Mouse (Mus musculus): Measurements from ENCODE around the gene Edil3.
"Not testable (repeated sequence)": the region's sequence is repeated elsewhere in the genome, so short reads cannot be mapped to it uniquely, and the experiment has no call there.

Gene Edil3

GRCm38 (mm10) chr13:89007696-89008427 lies 186.6 kb downstream of the Edil3 start:
- no peak for DNase-seq

- DNase-seq = no peak
Measured at GRCm38 (mm10) chr13:89012500-89012899, 191.2 kb downstream of the Edil3 start.

DNA sequence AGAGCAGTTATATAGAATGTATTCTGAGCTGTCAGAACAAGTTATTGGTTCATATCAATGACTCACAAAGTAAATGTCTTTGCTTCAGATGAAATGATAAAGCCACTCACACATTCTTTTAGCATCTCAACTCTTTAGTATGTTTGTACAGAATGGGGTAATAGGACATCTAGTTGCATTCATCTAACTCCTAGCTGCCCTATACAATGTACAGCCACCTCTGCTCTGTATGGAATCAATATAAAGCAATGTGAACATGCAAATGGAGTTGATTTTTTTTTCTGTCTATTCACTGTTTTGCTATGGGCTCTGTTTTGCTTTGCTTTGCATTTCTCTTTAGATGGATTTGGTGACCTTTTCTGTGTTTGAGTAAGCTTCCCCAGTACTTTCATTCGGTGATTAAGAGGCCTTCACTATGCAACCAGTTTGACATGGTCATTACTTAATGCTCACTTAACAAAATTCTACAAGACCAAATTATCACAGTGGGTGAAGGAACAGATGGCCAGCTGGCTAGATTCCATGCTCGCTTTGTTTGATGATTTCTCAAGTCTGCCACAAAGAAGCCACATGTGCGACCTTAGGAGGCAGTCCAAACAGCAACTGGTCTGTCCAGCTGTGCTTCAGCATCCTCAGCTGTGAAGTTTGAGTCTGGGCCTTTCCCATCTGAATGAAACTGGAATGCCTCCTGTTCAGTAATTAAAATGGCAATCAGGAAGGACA lies 208.7 kb downstream of the Edil3 start:
- DNase-seq = no peak

- DNase-seq = no peak
Measured at GRCm38 (mm10) chr13:89035711-89036110, 214.4 kb downstream of the Edil3 start.

DNA sequence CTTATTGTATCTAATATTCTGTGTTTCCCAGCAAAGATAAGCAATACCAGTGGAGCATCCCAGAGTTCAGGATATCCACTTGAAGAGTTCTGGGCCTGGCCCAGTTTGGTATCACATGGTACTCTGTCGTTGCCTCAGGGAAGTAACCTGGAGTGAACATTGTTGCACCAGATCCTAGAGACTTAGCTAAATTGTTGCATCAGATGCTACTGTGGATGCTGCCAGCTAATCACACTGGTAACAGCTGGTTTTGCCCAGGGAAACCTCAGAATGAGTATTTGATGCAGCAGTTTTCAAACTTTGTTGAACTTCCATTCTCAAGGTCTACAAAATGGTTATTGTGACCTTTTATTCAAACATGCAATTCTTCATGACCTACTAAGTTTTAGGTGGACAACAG lies 220.2 kb downstream of the Edil3 start:
- DNase-seq = no peak

- DNase-seq = not testable (repeated sequence)
Measured at GRCm38 (mm10) chr13:89070132-89070531, 248.9 kb downstream of the Edil3 start.

DNA sequence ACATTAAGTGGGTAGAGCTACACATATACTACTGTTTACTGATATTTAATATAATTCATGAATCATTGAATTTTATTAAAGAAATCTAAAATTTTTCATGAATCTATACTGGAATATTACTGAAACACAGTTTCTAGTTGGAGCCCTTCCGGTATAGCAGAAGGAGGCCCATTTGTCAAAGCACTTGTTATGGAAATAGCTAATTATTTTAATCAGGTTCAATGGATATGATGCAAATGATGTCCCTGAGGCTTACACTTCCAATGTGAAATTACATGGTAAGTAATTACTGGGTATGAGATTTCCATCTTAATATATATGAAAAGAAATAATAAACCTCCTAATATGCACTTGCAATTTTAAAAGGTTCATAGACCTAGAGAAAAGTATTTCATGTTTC lies 254.9 kb downstream of the Edil3 start:
- no peak for DNase-seq

- no peak for DNase-seq
Measured at GRCm38 (mm10) chr13:89105889-89106288, 284.6 kb downstream of the Edil3 start.

- DNase-seq = no peak
Measured at GRCm38 (mm10) chr13:89117551-89117950, 296.3 kb downstream of the Edil3 start.

GRCm38 (mm10) chr13:89119809-89120208 lies 298.5 kb downstream of the Edil3 start:
- no peak for DNase-seq

- no peak for DNase-seq
Measured at GRCm38 (mm10) chr13:89122511-89123253, 301.4 kb downstream of the Edil3 start.

GRCm38 (mm10) chr13:89123396-89123795 lies 302.1 kb downstream of the Edil3 start:
- no peak for DNase-seq

- DNase-seq = no peak
Measured at GRCm38 (mm10) chr13:89146056-89146547, 324.8 kb downstream of the Edil3 start.

DNA sequence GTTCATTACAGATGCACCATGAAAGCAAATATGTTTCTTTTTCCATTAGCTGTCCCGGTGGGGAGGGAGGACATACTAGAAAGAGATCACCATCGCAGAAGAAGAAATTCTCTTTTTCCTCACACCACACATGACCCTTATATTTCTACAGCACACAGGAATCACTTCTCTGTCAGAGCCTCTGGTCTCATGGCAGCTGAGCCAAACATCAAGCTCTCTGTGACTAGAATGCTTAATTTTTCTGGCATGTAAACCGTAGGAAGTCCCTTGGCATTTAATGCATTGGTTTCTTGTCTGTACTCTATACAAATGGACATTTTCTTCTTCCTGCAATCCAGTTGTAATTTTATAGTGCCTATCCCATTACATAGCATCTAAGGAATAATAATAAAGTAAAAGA lies 330.6 kb downstream of the Edil3 start:
- no peak for DNase-seq

GRCm38 (mm10) chr13:89167960-89168359 lies 346.7 kb downstream of the Edil3 start:
- DNase-seq = no peak

- no peak for DNase-seq
Measured at GRCm38 (mm10) chr13:89170040-89170439, 348.8 kb downstream of the Edil3 start.

GRCm38 (mm10) chr13:89175154-89175553 lies 353.9 kb downstream of the Edil3 start:
- DNase-seq = no peak

DNA sequence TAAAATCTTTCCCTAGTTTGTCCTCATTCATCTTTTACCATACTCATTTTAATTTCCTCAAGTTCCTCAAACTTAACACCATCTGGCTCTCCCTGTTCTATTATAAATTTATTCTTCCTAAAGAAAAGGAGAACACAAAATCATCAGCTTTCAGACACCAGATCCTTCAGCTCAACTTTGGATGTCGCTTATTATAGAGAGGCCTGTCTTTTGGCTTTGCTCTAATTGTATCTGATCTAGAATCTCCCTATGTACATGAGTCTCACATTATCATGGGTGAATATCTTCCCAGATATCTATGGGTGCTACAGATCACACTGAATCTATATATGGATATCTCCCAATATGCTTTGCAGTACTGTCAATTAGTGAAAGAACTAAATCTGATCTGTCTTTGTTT lies 367.8 kb downstream of the Edil3 start:
- DNase-seq = no peak

- DNase-seq = no peak
Measured at GRCm38 (mm10) chr13:89197019-89197418, 375.7 kb downstream of the Edil3 start.

GRCm38 (mm10) chr13:89199275-89199674 lies 378.0 kb downstream of the Edil3 start:
- DNase-seq = no peak

DNA sequence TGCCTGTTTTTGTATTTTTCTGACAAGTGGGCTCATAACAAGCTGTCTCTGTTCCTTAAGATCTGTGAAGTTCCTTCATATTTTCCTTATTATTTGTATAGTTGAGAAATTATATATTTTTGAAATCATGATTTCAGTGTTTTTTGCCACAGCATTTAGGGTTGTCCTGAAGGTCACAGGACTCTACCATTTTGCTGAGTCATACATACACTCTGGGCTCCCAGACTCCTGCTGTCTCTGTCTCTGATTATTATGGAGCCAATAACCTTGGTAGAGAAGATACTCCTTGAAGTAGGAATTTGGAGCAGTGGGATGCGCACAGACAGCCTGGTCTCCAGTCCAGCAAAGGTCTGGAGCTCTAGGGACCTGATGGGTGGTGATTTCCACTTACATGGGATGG lies 416.8 kb downstream of the Edil3 start:
- DNase-seq = no peak

DNA sequence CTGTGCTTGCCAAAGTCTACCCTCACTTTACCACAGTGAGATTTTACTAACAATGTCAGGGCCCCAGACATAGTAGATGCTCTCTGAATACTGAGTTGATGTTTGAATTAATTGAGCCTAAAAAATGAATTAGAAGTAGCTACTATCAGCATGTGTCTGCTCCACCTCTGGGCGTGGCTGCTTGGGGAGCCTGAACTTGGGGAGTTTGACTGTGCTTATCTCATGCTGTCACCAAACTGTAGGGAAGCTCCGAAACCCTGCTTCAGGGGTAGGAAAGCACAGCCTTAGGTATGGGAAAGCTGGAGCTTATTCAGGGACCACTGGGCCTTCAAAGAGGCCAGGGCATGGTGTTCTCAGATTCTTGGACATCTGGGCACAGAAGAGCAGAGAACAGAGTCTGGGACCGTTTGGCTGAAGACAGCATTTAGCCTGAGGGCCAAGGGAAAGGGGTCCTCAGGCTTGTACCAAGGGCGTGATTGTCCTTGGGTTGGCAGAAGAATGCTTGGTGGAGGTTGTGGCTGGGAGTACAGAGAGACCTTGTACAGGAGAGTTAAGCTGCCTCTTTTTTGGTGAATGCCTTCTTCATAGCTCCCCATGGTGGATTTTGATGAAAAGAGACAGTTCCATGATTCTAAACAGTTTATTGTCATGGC lies 432.8 kb downstream of the Edil3 start:
- DNase-seq = no peak

GRCm38 (mm10) chr13:89256906-89257305 lies 435.6 kb downstream of the Edil3 start:
- DNase-seq = no peak
